Mouse (Mus musculus) limb, embryonic 14.5 days (tissue): ENCODE data around the gene Olfr1137. TPM values are rescaled to one million over a fixed set of nuclear protein-coding genes. Genes with fewer than 3 reads are reported as not detected.

Experiments used
- ATAC-seq: fragments of 200-750 bp; cut with Nextera tagmentation; 2 replicates; pipeline ENCODE4 v1.8.0; 2017; ENCODE audit warnings: low read depth, moderate number of reproducible peaks, moderate TSS enrichment; ENCODE audit not compliant: low FRiP score
- DNase-seq: peaks from one replicate; pipeline ENCODE4 v3.0.0-alpha.2; 2015; ENCODE audit warnings: low spot score
- H3K27ac ChIP-seq: fragments of 300-500 bp; sonication (generic); replicated peaks from 2 replicates; pipeline ENCODE4 v1.5.1; 2014; ENCODE audit warnings: low read depth, mild to moderate bottlenecking, low read length, moderate library complexity, mixed read lengths
- H3K27me3 ChIP-seq: fragments of 300-500 bp; sonication (generic); 2 replicates; pipeline ENCODE4 v1.6.1; 2014; ENCODE audit warnings: low read length, mixed read lengths; ENCODE audit not compliant: control insufficient read depth, insufficient read depth
- H3K36me3 ChIP-seq: fragments of 300-500 bp; sonication (generic); 2 replicates; pipeline ENCODE4 v1.6.1; 2014; ENCODE audit warnings: mild to moderate bottlenecking, low read length, moderate library complexity, mixed read lengths; ENCODE audit not compliant: control insufficient read depth, insufficient read depth
- H3K4me1 ChIP-seq: fragments of 300-500 bp; sonication (generic); 2 replicates; pipeline ENCODE4 v1.6.1; 2014; ENCODE audit warnings: antibody characterized with exemption, low read length, mixed read lengths; ENCODE audit not compliant: control insufficient read depth, insufficient read depth
- H3K4me2 ChIP-seq: fragments of 300-500 bp; sonication (generic); replicated peaks from 2 replicates; pipeline ENCODE4 v1.6.1; 2014; ENCODE audit warnings: low read depth, mild to moderate bottlenecking, low read length, moderate library complexity; ENCODE audit not compliant: severe bottlenecking
- H3K4me3 ChIP-seq: fragments of 300-500 bp; sonication (generic); replicated peaks from 2 replicates; pipeline ENCODE4 v1.5.1; 2014; ENCODE audit warnings: low read length
- H3K9ac ChIP-seq: fragments of 300-500 bp; sonication (generic); 2 replicates; pipeline ENCODE4 v1.6.1; 2014; ENCODE audit warnings: mild to moderate bottlenecking, low read depth, low read length, moderate library complexity; ENCODE audit not compliant: severe bottlenecking
- H3K9me3 ChIP-seq: fragments of 300-500 bp; sonication (generic); 2 replicates; pipeline ENCODE4 v1.6.1; 2016; ENCODE audit warnings: low read length; ENCODE audit not compliant: control insufficient read depth
- POLR2A ChIP-seq: fragments of 200-500 bp; IDR thresholded peaks from 2 replicates; pipeline ENCODE4 v1.8.0; 2012; ENCODE audit warnings: inconsistent platforms, mild to moderate bottlenecking, moderate library complexity, borderline replicate concordance; ENCODE audit not compliant: insufficient read depth, insufficient read length; ENCODE audit errors: extremely low read depth
- WGBS: fragments of 180-500 bp; shearing (Covaris S2); extraction: QIAGEN DNeasy Blood & Tissue Kit; methylation state at CpG from one replicate; pipeline ENCODE4 v1.1.7; 2014; 5-methylcytosine and 5-hydroxymethylcytosine counted together
- polyA plus RNA-seq, 2 experiments: library from polyadenylated mRNA; depleted of rRNA in 1 of 2; stranded (reverse) in 1 of 2; unstranded in 1 of 2; fragments of >200 nt; fragmentation: Nextera tagmentation in 1 of 2; extraction: Ambion mirVana in 1 of 2; gene quantifications; 2 replicates each; pipeline versions ENCODE4 v1.2.1 to v1.2.3; 2012 to 2014

The Olfr1137 gene
- polyA plus RNA-seq (2012; rRNA removed) (not detected in 2 replicates), polyA plus RNA-seq (2014; fragmentation: Nextera tagmentation; extraction: Ambion mirVana) (not detected in 2 replicates)

DNA sequence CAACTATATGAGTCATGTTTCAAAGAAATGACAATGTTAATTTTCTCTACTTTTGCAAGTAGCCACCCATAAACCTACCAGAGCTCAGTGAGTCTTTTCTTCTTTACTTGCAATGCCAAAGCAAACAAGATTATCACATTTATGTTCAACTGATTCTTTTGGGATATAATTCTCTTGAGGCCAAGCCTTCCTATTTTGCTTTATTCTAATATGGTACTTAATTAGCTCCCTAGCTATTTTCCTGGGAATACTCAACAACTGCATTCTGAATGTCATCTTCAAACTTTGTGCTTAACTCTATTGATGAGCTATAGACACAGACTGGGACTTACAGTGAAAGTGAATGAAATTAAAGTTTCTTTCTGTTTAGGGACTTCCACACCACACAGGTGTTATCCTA is at the start of gene Olfr1137:
Olfr1137 (minus strand) TSS at position 101 of the 400 bp plus-strand sequence.
- Histone ChIP-seq H3K27ac (no peak within 1 kb of the TSS), H3K4me2 (no peak within 1 kb of the TSS), H3K4me1 (no peaks in the 10 kb centered on the region), H3K36me3 (no peaks in the 10 kb centered on the region), H3K27me3 (no peaks in the 10 kb centered on the region), H3K9me3 (no peaks in the 10 kb centered on the region), H3K9ac (no peak within 1 kb of the TSS), H3K4me3 (no peak within 1 kb of the TSS)
- no peak for TF ChIP-seq POLR2A
- DNase-seq (no peak), ATAC-seq (no peak)

DNA sequence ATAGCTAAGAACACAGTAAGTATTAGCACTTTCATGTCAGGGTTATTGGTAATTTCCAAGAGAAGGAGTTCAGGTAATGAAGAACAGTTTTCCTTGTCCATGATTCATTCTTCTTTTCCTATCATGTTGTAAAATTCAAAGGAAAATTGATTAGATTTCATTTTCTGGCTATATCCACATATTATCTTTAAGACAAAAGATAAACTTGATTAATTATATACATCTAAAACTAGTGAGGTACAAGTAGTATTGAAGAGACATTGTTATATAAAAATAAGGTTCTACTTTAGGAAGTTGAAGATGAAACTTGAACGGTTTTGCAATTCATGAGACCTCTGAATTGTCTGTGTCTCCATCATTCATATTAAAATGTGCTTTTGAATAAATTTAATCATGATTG is 40.9 kb upstream of the Olfr1137 start, which contains the start of gene Olfr1141:
Olfr1141 (minus strand) TSS at position 101 of the 400 bp plus-strand sequence.
- Histone ChIP-seq H3K4me2 (no peak within 1 kb of the TSS), H3K9ac (no peak within 1 kb of the TSS), H3K4me1 (no peaks in the 10 kb centered on the region), H3K27ac (no peak within 1 kb of the TSS), H3K36me3 (no peaks in the 10 kb centered on the region), H3K4me3 (no peak within 1 kb of the TSS), H3K9me3 (no peaks in the 10 kb centered on the region), H3K27me3 (no peaks in the 10 kb centered on the region)
- WGBS: 78% methylated on average over 1 of the region's 1 CpGs
- no peak for TF ChIP-seq POLR2A
- ATAC-seq (no peak), DNase-seq (no peak)

DNA sequence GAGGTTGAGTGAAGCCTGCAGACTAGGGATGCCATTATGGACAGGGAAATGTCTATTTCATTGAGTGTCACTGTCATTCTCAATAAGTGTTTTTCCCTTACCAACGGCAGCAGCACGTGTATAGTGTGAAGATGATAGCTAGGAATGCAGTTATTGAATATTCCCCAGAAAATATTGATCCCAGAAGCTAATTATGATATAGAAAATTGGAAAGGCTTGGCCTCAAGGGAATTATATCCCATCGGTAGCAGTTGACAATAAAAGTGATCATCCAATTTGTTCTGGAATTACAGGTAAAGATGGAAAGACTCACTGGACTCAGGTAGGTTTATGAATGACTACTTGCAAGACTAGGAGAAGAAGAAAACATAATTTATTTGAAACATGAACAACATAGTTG is 30.5 kb upstream of the Olfr1137 start, which contains the start of gene Olfr1140:
Olfr1140 (plus strand) TSS at position 301 of the 400 bp plus-strand sequence.
- WGBS: 67% methylated on average over 3 of the region's 3 CpGs
- H3K27ac ChIP-seq: no peak within 1 kb of the TSS

DNA sequence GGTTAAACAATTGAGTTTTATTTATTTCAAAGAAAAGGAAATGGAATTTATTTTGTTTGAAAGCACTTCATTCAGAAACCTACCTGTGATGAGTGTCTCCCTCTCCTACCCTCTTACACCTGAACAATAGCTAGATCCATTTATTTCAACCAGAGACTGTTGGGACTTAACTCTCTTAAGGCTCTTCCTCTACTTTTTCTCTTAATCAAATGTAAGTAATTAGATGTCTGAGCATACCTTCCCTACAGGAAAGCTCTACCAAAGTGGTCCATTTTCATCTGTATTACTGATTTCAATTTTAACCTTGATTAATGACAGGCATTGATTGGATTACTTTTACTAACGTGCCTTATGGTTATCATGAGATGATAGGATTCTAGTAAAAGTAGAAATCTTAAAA is 26.9 kb upstream of the Olfr1137 start, which contains the start of gene Olfr1138:
Olfr1138 (minus strand) TSS at position 101 of the 400 bp plus-strand sequence.
- Histone ChIP-seq H3K36me3 (no peaks in the 10 kb centered on the region), H3K9ac (no peak within 1 kb of the TSS), H3K27me3 (no peaks in the 10 kb centered on the region), H3K27ac (no peak within 1 kb of the TSS), H3K4me2 (no peak within 1 kb of the TSS), H3K9me3 (no peaks in the 10 kb centered on the region), H3K4me1 (no peaks in the 10 kb centered on the region), H3K4me3 (no peak within 1 kb of the TSS)
- DNase-seq: no peak
- TF ChIP-seq POLR2A: no peak
- no peak for ATAC-seq
- 82% methylated on average over 1 of the region's 1 CpGs for WGBS

More for the DNA sequence above, 30.5 kb upstream of the Olfr1137 start, which contains the start of gene Olfr1140:
- Histone ChIP-seq H3K27me3 (no peaks in the 10 kb centered on the region), H3K4me2 (no peak within 1 kb of the TSS), H3K9me3 (no peaks in the 10 kb centered on the region), H3K36me3 (no peaks in the 10 kb centered on the region), H3K4me1 (no peaks in the 10 kb centered on the region), H3K9ac (no peak within 1 kb of the TSS), H3K4me3 (no peak within 1 kb of the TSS)
- ATAC-seq (no peak), DNase-seq (no peak)
- no peak for TF ChIP-seq POLR2A

DNA sequence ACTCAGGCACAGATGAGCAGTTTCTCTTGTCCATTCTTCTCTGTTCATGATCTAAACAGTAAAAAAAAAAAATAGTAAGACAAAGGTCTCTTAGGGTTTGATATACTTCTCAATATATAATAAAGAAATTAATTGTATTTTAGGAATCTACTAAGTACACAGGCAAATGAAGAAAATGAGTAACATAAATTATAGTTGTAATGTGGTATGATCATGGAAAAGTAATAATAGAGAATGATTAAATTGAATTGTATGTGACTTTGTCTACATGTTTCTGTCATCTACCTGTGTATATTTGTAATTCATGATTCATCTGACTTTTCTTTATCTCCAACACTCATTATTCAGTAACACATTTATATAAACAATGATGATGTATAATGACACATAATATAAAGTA is 19.1 kb downstream of the Olfr1137 start, which contains the start of gene Olfr1136:
Olfr1136 (minus strand) TSS at position 101 of the 400 bp plus-strand sequence.
- H3K9me3 ChIP-seq: no peaks in the 10 kb centered on the region
- ATAC-seq (no peak), DNase-seq (no peak)
- H3K27me3 ChIP-seq: no peaks in the 10 kb centered on the region
- H3K27ac ChIP-seq: no peak within 1 kb of the TSS
- H3K4me1 ChIP-seq: no peaks in the 10 kb centered on the region
- no peak within 1 kb of the TSS for H3K4me2 ChIP-seq
- no peak within 1 kb of the TSS for H3K4me3 ChIP-seq
- no peaks in the 10 kb centered on the region for H3K36me3 ChIP-seq
- no peak within 1 kb of the TSS for H3K9ac ChIP-seq
- no peak for TF ChIP-seq POLR2A
